Mouse (Mus musculus) layer of hippocampus, postnatal 10 days (tissue): ENCODE data around the gene Polh. TPM values are rescaled to one million over a fixed set of nuclear protein-coding genes. Genes with fewer than 3 reads are reported as not detected.
A peak's percentile ranks its signal among the peaks of the same experiment; 100 is the strongest.

Source experiments
- DNase-seq, 2 experiments: peaks; one replicate each; pipeline ENCODE4 v3.0.0; 2021; ENCODE audit warnings: low spot score in 2 of 2
- total RNA-seq, 2 experiments: library from RNA; stranded (reverse); gene quantifications; 2 replicates each; pipeline ENCODE4 v1.2.3; 2021

Polh gene
- total RNA-seq, 2 experiments from 2014 or later, result 6.8 to 7.5 TPM

GRCm38 (mm10) chr17:46168768-46169167, 33.7 kb downstream of the Polh start:
- DNase-seq, result no peak

DNA sequence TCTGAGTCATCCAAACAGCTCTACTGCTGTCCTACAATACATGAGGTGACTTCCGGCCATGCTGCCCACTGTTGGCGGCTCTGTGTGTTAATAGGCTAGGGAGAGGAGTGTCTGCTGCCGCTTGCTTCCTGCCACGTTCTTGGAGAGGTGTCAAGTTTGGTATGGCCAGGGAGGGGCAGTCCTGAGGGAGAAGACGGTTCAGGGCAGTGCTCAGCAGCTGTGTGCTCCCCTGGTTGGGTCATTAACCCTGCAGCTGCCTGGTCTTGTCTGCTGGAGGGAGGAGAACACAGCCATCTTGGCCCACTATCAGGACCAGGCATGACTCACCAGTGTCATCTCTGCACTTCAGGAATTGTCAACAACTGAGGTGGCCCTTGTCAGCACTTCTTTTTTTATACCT, 34.1 kb downstream of the Polh start:
- no peak for DNase-seq

- DNase-seq, result peak in 1 of 2 experiments; percentile 52
Observed at GRCm38 (mm10) chr17:46167014-46167413, 35.4 kb downstream of the Polh start.

DNA sequence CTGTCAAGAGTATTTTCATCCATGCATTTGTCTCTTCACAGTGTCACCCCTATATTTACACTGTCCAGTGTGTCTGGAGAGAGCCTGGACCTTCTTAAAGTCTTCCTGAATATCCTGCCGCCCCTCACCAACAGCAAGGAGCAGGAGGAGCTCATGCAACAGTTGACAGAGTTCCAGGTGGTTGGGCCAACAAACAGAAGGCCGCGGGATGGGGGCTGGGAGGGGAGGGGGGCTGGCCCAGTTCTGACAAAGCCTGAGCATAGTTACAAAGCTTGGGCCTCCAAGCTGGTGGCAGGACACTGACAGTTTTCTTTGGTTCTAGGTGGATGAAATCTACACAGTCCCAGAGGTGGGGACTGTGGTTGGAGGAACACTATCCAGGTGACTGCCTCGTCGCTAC, 36.2 kb downstream of the Polh start:
- DNase-seq, result no peak

- DNase-seq, result no peak
Observed at GRCm38 (mm10) chr17:46165460-46165859, 37.0 kb downstream of the Polh start.

GRCm38 (mm10) chr17:46164791-46165190, 37.7 kb downstream of the Polh start:
- no peak for DNase-seq

DNA sequence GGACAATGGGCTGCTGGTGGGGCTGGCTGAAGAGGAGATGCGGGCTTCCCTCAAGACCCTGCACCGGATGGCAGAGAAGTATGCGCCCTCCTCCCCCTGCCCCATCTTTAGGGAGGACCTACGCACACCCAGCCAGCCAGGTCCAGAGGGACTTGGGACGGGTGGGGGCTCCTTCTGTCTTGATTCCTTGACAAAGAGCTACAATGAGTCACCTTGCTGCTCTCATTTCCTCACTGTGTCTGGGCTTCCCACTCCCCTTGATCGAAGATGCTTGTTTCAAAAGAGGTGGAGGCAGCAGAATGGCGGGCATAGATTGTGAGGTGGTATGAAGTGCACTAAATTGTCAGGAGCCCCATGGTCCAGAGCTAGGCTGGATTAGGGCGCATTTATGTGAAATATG, 38.1 kb downstream of the Polh start:
- DNase-seq, result no peak

DNA sequence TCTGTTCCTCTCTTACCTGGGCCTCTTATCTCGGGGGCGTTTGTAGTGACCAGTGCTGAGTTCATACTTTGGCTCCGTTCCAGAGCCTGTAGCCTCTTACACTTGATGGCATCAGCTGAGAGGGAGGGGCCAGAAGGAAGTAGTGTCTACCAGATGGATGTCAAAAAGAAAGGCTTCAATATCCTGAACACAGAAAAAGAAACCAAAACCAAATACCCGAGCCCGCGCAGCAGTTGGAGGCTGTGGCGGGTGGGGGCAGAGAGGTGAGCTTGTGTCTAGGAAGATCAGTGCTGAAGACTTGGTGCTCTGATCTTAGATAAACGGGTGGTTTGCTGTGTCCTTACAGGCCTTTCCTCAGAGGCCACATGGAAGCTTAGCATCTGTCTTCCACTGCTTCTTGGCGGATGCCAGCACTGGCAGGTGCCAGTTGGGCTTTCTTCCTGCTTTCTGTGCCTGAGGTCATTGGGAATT, 39.5 kb downstream of the Polh start:
- DNase-seq, result no peak

DNA sequence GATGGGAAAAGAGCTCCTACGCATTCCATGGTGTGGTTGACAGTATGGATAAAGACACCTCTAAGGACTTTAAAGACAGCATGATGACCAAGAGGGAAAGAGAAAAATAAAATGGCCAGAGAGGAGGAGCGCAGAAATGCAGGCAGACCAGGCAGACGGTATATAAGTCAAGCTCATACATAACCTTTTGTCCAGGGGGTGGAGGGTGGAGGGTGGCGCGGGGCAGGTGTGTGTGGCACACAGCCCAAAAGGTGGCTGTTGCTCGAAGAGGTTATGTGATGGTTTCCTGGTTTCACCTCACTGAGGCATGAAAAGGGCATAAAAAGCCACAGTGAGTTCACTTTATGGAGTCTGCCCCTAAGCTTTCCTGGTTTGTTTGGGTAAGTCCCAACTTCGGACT, 39.9 kb downstream of the Polh start:
- no peak for DNase-seq

- no peak for DNase-seq
Observed at GRCm38 (mm10) chr17:46161710-46162109, 40.7 kb downstream of the Polh start.

- DNase-seq, result no peak
Observed at GRCm38 (mm10) chr17:46161179-46161578, 41.3 kb downstream of the Polh start.

DNA sequence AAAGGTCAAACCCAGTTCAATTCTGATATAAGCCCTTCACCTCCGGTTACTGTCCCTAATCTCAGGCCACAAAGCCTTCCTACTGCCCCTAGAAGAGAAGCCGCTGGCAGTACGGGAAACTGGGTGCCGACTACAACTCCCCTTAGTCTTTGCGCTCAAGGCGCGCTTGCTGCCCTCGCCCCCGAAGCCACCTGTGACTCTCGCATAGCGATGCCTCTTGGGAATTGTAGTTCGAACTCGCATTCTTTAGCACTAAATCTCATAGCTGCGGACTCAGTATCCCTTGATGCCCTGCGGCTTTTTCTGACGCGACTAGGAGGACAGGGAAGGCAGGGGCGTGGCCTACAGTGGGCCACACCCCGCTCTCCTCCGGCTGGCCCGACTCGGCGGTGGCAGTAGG, 41.8 kb downstream of the Polh start, which contains the start of gene Gtpbp2:
TSS of gene Gtpbp2 (plus strand) at position 347 of the 400 bp plus-strand sequence.
- DNase-seq, result peak; percentile 92

- peak; percentile 81 to 86 for DNase-seq
Observed at GRCm38 (mm10) chr17:46160090-46160662, 42.3 kb downstream of the Polh start.

DNA sequence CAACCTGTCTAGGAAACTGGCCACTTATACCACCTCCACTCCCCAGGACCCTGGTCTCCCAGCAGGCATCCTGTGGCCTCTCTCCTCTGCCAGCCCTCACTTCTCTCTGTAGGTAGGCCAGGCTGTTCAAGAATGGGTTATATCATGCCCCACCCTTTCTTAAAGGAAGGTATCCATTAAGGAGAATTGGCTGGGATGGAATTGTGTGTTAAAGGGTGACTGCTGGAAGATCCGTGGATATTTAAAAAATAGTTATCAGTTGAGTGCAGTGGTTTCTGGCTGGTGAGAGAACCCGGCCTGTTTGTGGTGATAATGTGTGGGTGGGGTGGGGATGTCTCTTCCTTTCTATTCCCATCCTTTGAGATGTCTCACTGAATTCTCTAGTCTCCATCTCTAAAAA, 43.2 kb downstream of the Polh start:
- no peak for DNase-seq

- DNase-seq, result no peak
Observed at GRCm38 (mm10) chr17:46157131-46157530, 45.3 kb downstream of the Polh start.

DNA sequence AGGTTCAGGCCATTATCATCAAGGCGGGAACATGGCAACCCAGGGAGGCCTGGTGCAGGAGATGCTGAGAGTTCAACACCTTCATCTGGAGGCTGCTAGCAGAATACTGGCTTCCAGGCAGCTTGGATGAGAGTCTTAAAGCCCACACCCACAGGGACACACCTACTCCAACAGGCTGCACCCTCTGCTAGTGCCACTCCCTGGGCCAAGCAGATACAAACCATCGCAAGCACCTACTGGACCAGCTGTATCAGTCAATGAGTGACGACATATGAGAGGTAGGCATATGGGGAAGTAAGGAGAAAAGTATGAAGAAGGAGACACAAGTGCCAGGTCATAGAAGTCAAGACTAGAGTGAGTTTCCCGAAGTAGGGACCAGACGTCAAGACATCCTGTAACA, 45.8 kb downstream of the Polh start:
- DNase-seq, result no peak

- no peak for DNase-seq
Observed at GRCm38 (mm10) chr17:46154336-46154735, 48.1 kb downstream of the Polh start.

DNA sequence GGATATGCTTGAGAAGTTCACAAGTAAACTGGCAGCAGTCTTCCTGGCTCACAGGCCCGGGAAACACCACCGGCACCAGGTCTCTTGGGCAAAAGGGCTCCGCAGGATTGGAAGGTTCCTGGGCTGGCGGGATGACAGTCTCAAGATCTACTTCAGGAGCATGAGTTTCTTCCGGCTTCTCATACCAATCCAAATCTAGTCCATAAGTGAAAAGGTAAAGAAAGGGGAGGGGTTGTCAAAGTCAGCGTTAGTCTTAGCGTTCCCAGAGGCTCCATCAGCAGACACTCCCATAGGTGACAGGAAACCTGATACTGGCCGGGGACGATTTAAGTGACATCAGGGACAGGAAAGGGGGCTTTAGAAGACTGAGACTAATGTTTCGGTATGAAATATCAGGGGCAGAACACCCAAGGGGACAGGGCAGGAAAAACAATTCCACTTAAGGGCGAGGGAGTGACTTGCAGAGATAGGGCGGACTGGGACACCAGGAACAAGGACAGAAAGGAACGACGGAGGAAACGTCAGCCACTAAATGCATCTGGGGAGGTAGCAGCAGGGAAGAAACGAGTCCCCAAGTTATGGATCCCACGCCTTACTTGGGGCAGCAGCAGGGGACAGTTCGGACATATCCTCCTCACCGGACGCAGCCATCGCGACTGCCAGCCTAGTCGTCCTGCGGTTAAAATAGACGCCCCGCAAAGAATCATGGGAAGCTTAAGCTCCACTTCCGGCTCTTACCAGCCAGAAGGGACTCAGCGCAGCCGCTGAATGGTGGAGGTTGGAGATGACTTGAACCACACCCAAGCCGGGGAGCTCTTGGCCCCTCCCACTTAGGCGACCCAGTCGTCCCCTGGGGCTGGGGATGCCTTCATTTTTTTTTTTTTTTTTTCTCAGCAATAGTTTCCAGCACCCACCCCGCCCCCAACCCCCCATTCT, 49.3 kb downstream of the Polh start, which contains the start of gene Mad2l1bp:
TSS of gene Mad2l1bp (minus strand) at position 707 of the 936 bp plus-strand sequence.
- peak; percentile 74 to 81 for DNase-seq

DNA sequence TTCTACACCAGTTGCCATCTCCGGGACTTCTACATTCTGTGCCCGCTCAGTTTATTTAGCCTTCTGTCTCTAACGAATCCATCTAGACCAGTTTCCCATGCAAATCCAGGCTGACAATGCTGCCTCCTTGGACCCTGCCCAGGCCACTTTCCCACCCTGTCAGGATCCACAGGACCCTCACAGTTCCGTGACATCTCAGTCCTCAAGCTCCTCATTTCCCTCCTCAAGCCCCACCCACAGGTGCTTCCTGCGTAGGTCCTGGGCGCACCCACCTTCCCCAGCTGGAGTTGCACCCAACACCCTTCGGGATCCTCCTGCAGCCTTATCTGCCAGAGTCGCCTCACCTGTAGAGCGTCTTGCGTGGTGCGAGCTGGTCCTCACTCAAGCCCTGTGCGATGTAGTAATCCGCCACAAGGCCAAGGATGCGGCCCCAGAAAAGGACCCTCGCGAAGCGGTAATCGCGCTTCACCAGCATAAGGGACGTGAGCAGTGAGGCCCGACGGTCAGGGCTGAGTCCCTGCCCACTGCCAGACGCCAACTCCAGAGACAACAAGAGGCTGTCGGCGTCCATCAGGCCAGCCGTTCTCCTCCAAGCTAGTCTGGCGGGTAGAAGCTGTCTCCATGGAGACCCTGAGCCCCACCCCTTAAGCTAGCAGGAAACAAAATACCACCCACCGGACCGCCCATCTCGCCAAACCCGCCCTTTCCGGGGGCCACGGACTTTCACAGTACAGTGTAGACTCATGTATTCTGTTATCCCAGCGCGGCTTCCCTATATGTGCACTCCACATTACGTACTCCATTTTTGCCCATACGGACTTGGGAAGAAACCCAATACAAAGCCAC, 58.6 kb downstream of the Polh start, which contains the start of gene Rsph9:
TSS of gene Rsph9 (minus strand) at position 639 of the 846 bp plus-strand sequence.
- DNase-seq, result peak; percentile 79 to 83

DNA sequence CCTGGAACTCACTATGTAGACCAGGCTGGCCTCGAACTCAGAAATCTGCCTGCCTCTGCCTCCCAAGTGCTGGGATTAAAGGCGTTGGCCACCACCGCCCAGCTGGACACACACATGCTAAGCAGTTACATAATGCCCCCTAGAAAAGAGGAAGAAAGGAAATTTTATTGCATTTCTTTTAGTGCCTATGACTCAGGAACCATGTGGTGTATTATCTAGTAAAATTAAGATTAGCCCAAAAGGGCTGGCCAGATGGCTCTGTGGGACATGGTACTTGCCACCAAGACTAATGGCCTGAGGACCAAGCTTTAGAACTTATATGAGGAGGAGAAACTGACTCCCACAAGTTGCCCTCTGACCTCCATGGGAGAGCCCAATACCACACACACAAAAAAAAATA, 62.6 kb downstream of the Polh start:
- DNase-seq, result no peak

- no peak for DNase-seq
Observed at GRCm38 (mm10) chr17:46138563-46139236, 63.7 kb downstream of the Polh start.
